Mouse (Mus musculus) c-Kit-positive CD71-positive TER-119-positive erythroid progenitor cells, embryonic 14.5 days (primary cell): ENCODE measurements around the gene Plac1.
"Not testable (repeated sequence)": the region's sequence is repeated elsewhere in the genome, so short reads cannot be mapped to it uniquely, and the experiment has no call there.

Experiments
- DNase-seq: peaks from one replicate; pipeline ENCODE4 v3.0.0-alpha.2; 2013; ENCODE audit warnings: low spot score

Plac1 gene

DNA sequence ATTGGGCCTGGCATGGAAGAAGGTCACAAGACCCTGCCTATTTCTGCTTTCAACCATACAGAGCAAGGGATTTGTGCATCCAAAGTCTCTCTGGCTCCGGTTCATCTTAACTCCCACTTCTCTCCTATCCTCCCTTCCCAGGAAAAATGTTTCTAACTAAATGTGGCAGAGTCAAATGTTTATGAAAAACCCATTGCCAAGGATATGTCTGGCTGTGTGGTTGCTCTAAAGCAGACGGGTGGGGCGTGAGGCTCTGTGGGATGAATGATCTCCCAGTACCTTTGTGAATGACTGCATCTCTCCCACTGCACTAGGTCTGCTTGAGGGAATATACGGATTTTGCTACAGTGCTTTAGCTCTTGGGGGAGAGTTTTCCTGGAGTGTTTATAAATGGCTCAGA lies 193.9 kb downstream of the Plac1 start:
- no peak for DNase-seq

DNA sequence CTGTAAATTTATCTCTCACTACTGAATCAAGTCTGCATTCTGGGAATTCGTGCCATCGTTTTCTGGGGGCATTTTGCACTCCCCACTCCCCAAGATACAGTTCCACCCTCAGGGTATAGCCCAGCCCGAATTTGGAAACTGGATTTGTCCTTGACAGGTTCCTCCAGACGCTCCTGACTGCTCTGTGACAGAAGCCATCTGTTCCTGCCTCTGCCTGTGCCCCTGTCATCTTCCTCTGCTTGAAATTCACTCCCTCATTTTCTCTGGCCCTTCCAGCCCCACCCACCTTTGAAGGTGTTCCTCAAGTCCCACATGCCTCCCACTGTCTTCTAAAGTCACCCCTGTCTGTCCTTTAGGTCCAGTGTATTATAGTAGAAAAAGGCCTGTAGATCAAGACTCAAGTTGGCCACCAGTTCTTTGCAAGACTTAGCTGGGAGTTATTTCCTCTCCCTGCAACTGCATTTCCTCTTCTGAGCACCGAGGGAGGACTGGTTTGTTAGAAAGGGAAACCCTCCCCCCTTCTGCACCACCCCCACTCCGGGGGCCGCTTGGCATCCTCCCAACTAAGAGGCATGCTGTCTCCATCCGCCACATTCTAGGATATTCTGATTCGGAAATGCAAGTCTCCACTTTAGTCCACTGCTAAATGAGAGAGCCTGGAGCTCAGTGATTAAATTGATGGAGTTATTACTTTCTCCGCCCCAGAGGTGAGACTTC lies 194.6 kb downstream of the Plac1 start:
- DNase-seq = no peak

DNA sequence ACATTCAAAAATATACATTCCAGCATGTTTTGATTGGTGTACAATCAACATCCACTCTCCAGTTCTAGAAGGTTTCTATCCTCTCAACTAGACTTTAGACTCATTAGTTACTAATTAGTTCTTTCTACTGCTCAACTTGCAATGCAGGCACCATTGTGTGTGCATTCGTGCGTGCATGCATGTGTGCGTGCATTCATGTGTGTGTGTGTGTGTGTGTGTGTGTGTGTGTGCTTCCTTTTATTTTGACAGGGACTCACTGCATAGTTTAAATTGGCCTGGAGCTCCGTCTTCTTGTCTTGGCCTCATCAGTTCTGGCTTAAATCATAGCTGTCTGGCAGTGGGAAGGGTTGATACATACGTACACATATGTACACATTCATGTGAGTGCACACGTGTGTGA lies 198.9 kb downstream of the Plac1 start:
- DNase-seq = no peak

DNA sequence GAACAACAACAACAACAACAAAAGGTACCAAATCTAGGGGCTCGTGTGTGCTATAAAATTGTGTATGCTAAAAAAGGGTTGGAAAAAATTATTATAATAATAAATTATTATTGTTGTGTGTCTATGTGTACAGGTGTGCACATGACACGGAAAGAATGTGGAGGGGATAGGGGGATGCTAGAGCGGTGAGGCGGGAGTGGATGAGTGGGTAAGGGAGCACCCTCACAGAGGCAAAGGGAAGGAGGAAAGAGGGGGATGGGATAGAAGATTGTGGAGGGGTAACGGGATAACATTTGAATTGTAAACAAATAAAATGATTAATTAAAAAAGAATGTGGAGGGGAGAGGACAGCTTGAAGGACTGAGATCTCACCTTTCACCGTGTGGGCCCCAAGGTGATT lies 199.8 kb downstream of the Plac1 start:
- no peak for DNase-seq

DNA sequence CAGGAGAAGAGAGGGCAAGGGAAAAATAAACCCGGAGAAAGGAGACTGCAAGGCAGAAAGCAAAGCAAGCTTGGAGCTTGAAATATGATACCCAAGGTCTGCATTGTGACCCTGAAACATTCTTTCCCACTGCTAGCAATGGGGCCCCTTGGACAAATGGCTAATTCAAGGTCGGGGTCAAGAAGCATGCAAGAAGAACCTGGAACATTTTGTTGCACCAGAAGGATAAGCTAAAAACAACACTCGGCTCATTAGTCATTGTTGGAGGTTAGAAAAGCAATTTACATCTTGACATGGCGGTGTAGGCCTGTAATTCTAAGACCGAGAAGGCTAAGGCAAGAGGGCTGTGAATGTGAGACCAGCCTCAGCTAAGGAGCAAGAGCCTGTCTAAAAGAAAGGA lies 200.3 kb downstream of the Plac1 start:
- no peak for DNase-seq

DNA sequence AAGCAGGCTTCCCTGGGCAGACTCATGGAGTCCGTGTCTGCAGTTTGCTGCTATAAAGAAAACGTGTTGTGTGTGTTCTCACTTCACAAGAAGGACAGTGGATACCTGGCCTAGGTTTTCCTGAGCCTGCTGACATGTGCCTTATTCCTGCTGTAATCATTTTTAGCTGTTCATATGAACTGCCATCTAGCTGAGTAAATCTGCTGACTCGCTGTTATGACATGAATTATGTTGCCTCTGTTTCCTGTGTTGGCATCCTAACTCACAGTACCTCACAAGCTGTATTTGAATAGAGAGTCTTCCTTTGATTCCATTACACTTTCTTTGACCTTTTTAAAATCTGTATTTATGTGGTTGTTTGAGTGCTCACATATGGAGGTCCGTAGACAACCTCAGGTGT lies 201.7 kb downstream of the Plac1 start:
- no peak for DNase-seq

DNA sequence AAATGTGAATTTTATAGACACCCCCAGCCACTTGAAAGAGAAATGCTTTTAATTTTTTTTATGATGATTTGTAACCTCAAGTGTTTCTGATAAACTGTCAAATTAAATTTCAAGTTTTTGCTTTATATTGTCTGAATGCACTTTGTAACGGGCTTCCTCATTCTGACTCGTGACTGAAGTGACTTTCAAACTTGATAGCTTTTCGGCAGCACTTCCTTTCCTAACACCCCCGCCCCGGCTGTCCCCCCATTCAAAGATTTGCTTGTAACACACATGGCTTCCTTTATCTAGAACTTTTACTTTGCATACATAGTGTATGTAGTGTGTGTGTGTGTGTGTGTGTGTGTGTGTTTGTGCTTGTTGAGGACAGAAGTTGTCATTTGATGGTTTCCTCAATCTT lies 210.4 kb downstream of the Plac1 start:
- DNase-seq = no peak

DNA sequence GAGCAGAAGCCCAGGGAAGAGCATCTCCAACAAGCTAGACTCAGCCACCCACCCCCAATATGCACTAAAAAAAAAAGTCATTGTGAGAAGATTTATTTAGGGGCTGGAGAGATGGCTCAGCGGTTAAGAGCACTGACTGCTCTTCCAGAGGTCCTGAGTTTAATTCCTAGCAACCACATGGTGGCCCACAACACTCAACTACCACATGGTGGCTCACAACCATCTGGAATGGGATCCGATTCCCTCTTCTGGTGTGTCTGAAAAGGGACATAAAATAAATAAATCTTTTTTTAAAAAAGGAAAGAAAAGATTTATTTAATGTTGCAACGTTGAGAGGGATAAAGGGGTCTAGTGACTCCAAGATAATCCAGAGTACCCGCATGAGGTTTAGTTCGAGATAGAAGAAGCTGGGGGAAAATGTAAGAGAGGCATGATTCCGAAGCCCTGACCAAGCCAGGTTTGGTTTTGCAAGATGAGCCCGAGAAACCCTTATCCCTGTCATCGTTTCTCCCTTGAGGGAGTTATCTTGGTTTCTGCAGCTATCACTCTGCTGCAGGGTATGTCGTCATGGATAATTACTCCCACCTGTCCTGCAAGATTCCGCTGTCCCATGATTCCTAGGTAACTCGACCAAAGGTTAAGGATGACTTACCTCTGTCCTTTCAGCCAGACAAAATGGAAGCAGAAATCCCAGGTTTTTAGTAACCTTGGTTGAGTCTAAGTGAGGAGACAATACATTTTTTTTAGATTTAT lies 214.3 kb downstream of the Plac1 start:
- no peak for DNase-seq

DNA sequence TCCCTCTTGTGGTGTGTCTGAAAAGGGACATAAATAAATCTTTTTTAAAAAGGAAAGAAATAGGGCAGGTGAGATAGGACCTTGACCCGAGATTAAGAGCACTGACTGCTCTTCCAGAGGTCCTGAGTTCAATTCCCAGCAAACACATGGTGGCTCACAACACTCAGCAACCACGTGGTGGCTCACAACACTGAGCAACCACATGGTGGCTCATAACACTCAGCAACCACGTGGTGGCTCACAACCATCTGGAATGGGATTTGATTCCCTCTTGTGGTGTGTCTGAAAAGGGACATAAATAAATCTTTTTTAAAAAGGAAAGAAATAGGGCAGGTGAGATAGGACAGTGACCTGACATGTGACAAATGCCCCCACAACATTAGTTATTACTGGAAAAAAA lies 215.6 kb downstream of the Plac1 start:
- not testable (repeated sequence) for DNase-seq

DNA sequence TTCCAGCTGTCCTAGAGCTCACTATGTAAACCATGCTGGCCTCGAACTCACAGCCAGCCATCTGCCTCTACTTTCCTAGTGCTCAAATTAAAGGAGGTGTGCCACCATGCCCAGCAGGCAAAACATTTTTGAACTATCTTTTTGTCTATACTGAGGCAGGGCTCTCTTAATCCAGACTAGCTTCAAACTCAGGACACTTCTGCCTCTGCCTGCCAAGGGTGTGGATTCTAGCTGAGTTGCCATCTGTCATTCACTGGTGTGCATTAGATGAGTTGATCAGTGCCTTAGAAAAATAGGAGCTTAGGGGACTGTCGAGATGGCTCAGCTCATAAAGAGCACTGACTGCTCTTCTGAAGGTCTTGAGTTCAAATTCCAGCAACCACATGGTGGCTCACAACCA lies 216.9 kb downstream of the Plac1 start:
- DNase-seq = no peak
